Mouse (Mus musculus) testis, postnatal 14 days (tissue): ENCODE data around the gene St3gal5.
"Not testable (repeated sequence)": the region's sequence is repeated elsewhere in the genome, so short reads cannot be mapped to it uniquely, and the experiment has no call there.

Source experiments
- DNase-seq: peaks from one replicate; pipeline ENCODE4 v3.0.0; 2021; ENCODE audit warnings: low spot score

The St3gal5 gene

DNA sequence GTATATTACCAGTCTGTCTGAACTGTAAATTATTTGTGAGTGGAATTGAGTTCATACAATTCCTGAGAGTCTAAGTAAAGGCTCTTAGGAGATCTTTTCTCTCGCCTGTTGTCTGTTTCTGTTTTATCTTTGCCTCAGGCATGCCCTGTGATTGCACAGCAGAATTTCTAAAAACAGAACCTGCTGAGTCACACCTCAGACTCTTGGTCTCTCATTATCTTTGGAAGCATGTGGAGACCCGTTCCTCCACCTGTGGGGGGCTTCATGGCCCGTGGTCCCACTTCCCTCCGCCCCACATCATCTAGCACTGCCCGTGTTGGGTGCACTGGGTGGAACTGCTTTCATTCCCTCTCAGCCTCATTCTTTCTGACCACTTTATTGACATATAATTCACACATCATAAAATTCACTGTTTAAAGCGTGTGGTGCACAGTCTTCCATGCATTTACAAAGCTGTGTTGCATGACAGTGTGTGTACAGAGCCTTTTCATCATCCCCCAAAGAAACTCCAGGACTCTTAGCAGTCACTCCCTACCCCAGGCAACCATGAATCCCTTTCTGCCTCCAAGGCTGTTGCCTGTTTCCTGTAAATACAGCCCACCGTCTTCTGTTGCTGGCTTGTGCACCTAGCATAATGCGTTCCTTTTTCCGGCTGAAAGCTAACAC lies 37.6 kb downstream of the St3gal5 start:
- DNase-seq = no peak

DNA sequence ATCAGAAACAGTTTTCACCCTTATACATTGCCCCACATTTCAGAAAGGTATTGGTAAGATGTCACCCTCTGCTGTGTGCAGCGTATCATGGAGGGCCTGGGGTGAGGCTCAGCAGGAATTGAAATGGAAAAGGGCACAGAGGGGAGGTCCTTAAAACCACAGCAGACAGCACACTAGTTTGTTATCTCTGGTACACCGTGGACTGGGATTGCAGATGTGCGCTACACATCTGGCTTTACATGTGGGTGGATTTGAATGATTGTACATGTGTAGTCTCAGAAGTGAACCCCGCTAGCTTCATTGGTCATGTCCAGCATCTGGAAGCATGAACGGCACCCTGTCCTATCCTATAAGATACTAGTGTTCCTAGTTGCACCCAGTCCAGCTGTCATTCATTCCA lies 38.6 kb downstream of the St3gal5 start:
- DNase-seq = no peak

- no peak for DNase-seq
Observed at GRCm38 (mm10) chr6:72136543-72136942, 39.2 kb downstream of the St3gal5 start.

DNA sequence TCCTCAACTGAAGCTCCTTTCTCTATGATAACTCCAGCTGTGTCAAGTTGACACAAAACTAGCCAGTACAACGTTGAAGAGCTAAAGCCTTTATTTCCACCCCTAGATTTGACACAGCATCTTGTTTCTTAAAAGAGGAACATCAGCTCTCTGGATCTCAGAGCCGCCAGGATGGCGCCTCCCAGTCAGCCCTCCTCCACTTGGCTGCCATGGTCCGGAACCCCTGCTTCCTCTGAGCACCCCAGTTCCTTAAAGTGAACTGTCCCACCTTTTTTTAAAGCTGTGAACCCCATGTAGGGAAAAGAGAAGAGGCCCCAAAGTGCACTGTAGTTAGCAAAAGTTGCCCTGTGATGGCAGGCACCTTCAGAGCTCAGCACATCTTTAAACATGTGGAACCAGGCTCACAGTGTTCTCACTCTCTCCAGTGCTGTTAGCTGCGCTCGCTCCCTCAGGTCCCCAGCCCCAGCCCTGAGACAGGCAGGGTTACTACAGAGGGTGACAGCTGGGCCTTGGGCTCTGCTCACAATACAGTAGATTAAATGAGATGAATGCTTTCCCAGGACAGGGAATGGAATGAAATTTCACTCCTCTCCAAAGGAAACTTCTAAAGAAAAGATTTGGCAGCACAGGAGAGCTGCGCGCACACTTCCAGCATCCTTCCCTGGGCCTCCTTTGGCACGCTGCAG lies 42.3 kb downstream of the St3gal5 start:
- no peak for DNase-seq

DNA sequence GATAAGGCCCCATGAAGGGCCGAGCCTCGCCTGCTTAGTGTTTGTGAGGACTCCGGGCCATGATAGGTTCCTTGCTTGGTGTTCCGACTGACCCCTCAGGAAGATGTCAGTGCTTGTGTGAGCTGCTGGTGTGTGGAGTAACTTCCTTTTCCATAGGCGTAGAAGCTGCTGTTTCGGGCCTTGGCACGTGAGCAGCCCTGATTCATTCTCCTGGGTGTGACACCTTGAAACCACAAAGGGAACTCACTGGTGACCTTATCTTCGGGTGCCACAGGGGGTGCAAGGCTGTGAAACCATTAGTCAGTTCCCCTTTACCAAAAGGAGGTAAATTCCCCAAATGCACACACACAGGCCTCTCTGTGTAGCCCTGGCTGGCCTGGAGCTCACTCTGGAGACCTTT lies 43.0 kb downstream of the St3gal5 start:
- no peak for DNase-seq

GRCm38 (mm10) chr6:72141191-72141590 lies 43.8 kb downstream of the St3gal5 start:
- DNase-seq = peak; percentile 45

DNA sequence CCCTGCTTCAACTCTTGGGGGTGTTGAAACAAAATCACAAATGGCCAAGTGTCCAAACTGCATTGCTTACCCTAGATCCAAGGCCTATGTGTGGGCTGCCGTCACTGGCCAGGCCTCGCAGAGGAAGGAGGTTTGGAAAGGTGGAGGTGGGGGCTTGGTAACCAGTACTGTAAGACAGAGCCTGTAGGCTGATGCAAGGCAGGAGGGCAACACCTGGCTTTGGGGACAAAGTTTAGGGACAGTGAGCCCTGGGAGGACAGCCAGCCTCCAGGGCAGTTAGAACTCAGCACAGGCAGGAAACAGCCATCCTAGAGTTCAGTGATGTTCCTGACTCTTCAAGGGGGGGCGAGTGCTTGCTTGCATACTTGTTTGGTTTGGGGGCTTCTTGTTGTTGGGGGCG lies 45.2 kb downstream of the St3gal5 start:
- DNase-seq = no peak

DNA sequence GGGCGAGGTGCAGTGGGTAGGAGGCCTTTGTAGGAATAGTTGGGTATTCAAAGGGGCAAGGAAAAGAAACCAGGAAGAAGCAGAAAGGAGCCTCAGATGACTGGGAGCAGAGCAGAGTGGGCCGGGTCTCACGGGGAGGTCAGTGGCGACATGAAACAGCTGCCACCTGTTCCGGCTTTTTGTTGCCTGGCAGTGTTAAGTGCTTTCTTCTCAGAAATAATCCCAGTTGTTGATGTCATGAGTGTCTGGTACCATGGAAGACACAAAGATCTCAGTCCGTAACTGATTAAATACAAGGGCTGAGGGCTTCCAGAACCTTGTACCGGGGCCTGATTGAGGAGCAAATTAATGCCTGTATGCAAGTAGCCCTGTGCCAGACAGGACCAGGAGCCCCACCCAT lies 47.0 kb downstream of the St3gal5 start:
- no peak for DNase-seq

DNA sequence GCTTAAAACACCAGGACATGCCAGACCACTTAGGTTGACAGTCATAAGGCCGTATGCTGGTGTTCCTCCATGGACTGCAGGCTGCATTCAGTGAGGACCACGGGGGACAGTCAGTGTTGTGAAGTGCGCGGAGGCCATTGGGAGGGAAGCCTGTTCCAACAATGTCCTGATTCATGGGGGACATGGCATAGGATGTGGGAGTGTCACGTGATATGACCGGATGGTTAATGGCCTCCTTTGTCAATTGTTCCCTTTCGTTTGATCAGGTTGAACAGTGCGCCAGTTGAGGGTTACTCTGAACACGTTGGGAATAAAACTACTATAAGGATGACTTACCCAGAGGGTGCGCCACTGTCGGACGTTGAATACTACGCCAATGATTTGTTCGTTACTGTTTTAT lies 49.4 kb downstream of the St3gal5 start:
- DNase-seq = no peak

DNA sequence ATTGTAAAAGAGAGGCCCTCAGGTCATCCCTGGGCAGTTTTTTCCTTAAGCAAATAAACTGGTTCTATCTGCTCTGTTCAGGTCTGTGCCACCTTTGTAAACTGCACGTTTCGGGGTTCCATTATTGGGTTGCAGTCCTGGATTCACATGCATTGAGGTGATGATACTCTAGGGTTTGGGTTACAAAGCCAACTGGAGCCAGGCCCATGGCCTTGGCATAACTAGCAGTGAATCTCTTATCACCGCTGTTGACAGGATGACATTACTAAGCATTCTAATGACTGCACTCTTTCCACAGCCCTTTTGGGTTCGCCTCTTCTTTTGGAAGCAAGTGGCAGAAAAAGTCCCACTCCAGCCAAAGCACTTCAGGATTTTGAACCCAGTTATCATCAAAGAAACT lies 51.3 kb downstream of the St3gal5 start:
- no peak for DNase-seq

DNA sequence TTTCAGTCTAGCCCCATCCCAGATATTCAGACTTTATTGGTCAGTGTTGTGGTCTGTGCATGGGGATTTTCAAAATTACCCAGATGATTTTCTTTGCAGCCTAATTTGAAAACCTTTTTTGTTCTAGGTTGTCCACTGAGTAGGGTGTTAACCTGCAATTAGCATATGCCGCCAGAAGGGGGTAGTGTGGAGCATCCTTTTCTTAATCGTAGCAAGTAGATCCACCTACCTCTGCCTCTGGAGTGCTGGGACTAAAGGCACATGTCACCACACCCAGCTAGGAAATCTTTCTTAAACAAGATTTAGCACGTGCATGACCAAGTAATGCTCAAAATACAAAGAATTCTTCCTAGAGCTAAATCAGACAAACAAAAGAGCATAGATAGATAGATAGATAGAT lies 52.4 kb downstream of the St3gal5 start:
- no peak for DNase-seq

- DNase-seq = no peak
Observed at GRCm38 (mm10) chr6:72152707-72153106, 55.3 kb downstream of the St3gal5 start.

DNA sequence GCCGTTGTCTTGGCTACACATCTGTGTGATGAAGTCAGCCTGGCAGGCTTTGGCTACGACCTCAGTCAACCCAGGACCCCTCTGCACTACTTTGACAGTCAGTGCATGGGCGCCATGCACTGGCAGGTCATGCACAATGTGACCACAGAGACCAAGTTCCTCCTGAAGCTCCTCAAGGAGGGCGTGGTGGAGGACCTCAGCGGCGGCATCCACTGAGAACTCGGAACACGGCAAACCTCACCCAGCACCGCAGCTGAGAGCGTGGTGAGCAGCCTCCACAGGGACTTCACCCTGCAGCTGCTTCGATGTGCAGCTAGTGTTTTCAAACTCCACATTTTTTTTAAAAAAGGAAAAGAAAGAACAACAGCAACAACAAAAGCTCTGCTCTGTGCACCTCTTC lies 56.1 kb downstream of the St3gal5 start:
- no peak for DNase-seq

GRCm38 (mm10) chr6:72154008-72154407 lies 56.6 kb downstream of the St3gal5 start:
- not testable (repeated sequence) for DNase-seq

DNA sequence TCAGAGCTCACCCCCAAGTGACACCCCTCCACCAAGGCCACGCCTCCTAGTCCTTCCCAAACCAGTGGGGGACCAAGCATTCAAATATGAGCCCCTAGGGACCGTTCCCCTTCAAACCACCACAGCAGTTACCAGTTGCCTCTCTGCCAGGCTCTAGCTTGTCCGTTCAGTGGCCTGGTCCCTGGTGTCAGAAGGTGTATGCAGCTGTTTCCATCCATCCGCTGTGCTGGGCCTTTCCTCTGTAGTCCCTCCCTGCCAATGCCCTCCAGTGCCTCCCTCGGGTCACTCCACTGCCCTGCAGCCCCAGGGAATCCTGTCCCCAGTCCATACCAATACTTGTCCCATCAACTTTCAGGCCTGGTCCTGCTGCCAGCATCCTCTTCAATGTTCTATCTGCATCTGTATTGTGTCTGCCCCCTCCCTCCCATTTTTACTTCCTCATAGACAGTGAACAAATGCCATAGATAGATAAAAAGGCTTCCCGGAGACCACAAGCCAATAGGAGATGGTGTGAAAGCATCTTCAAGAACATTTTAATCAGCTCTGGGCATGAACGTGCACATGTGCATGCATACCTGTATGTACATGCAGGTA lies 57.6 kb downstream of the St3gal5 start:
- DNase-seq = no peak

- no peak for DNase-seq
Observed at GRCm38 (mm10) chr6:72155649-72156048, 58.3 kb downstream of the St3gal5 start.

- DNase-seq = no peak
Observed at GRCm38 (mm10) chr6:72158966-72159764, 61.8 kb downstream of the St3gal5 start.

DNA sequence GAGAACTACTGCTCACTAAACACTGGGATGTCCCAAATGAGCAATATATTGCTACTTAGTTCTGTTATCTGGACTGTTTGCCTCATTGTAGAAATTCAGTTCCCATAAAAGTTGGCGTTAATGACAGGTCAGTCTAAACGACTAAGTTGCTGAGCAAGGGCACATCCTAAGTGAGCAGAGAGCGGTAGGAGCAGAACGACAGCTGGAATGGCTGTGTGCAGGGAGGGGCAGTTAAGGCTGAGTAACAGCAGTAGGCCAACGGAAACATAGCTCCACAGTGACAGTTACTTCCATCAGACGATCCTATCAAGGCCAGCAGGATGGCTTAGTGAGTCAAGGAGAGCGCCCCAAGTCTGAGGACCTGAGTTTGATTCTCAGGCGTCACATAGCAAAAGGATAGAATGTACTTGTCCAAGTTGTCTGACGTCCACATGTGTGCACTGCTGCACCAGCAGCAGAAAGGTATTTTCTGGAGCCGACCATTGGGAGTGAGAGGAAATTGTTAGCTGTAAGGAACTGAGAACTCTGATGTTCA lies 62.5 kb downstream of the St3gal5 start:
- no peak for DNase-seq

DNA sequence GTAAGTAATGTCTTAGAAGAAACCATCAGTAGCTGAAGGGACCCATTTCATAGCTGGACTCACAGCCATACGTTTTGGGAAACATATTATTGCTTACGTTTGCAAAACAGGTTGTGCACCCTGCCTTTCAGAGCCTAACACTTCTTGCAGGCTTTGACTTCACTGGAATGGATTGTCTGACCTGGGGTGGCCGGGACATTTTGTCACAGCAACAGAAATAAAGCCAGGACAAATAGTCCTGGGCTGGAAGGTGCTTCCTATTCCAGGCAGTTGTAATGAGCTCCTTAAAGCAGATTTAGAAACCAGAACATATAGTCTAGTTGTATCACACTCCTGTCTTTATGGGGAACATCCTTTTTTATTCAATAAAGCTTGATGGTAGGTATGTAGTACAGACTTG lies 63.6 kb downstream of the St3gal5 start:
- DNase-seq = no peak

GRCm38 (mm10) chr6:72161751-72162150 lies 64.4 kb downstream of the St3gal5 start:
- DNase-seq = no peak

GRCm38 (mm10) chr6:72162155-72162890 lies 64.9 kb downstream of the St3gal5 start:
- DNase-seq = peak; percentile 50
